In genomic region chrX:163876636-163877035, GRCm38 (mm10) we compare ENCODE assay signal across 16 mouse cellular contexts.
"Had no signal": no experiment of that assay in that cellular context is flagged by ENCODE, and none has a peak within 500 bp of the region (broad histone marks: within the 10 kb centered on the region; RNA-seq: fewer than 3 reads in every experiment).

No protein-coding gene starts in this region.

- ATAC-seq: hindbrain, embryonic 16.5 days; inflammation-experienced regulatory T-cells, adult 6 months; intestine, embryonic 15.5 days; intestine, postnatal 0 days; liver, embryonic 12.5 days had no signal

- DNase-seq: gastrocnemius, postnatal 14 days; gastrocnemius, postnatal 36 days; heart, adult 18-20 months; heart, postnatal 10 days; heart, postnatal 4 days; kidney, adult 18-20 months; kidney, adult 8-10 months; kidney, postnatal 10 days; kidney, postnatal 25 days; kidney, postnatal 4 days; left cerebral cortex, postnatal 4 days had no signal
